14 mouse cellular contexts compared by ENCODE assay signal in genomic region chr16:30604061-30604806, GRCm38 (mm10). TPM values are rescaled to one million over a fixed set of nuclear protein-coding genes. Genes with fewer than 3 reads are reported as not detected.
DNase-seq lines count a peak whose midpoint lies in the region; ATAC-seq and TF ChIP-seq lines count a peak whose summit lies in the region.
"Had no signal": no experiment of that assay in that cellular context is flagged by ENCODE, and none has a peak within 500 bp of the region (broad histone marks: within the 10 kb centered on the region; RNA-seq: fewer than 3 reads in every experiment).

No protein-coding gene starts in this region.

- peaks cover 29% of the 10 kb centered on the region; the same call in 1 of the 2 replicates for H3K4me1 ChIP-seq in lung, postnatal 0 days (ENCODE audit: insufficient read depth, low read depth, low read length)
- peaks cover 61% of the 10 kb centered on the region for H3K4me1 ChIP-seq in heart, embryonic 10.5 days

- no peak overlapping the region for H3K4me2 ChIP-seq in lung, postnatal 0 days (replicated peaks; ENCODE audit: low read depth, low read length)

- no peaks in the 10 kb centered on the region for H3K36me3 ChIP-seq in lung, postnatal 0 days (ENCODE audit: insufficient read depth, low read length)
- H3K36me3 ChIP-seq in heart, embryonic 10.5 days, result no peaks in the 10 kb centered on the region

- peak overlapping the region; percentile 86 for H3K4me3 ChIP-seq in gastrocnemius, adult 2 months
- H3K4me3 ChIP-seq in lung, postnatal 0 days (ENCODE audit: low read depth, low read length), result no peak overlapping the region
- H3K4me3 ChIP-seq in heart, embryonic 10.5 days, result no peak overlapping the region
- H3K4me3 ChIP-seq: left cerebral cortex, adult 2 months; myocyte had no signal

- H3K9me3 ChIP-seq in lung, postnatal 0 days (ENCODE audit: low read length), result no peaks in the 10 kb centered on the region
- no peaks in the 10 kb centered on the region for H3K9me3 ChIP-seq in heart, embryonic 10.5 days
- H3K9me3 ChIP-seq: megakaryocyte, embryonic 14.5 days had no signal

- no peak overlapping the region for H3K9ac ChIP-seq in lung, postnatal 0 days (replicated peaks; ENCODE audit: low read depth)

- ATAC-seq in lung, postnatal 0 days, result no peak
- ATAC-seq: forebrain, embryonic 14.5 days; Patski had no signal

- H3K27ac ChIP-seq in gastrocnemius, adult 2 months, result peak overlapping the region; percentile 93
- peak overlapping the region; percentile 20; the same call in 1 of the 2 replicates for H3K27ac ChIP-seq in lung, postnatal 0 days (ENCODE audit: low read length)
- H3K27ac ChIP-seq in heart, embryonic 10.5 days, result 0 out of 2 replicates have a peak overlapping the region, but pooled peaks have one; percentile 38
- H3K27ac ChIP-seq: left cerebral cortex, adult 2 months had no signal

- TF ChIP-seq EP300 in lung, postnatal 0 days (IDR thresholded peaks at IDR 0.05), result no peak

- 56% methylated on average over 16 of the region's 16 CpGs for WGBS in lung, postnatal 0 days
- 63% methylated on average over 16 of the region's 16 CpGs for WGBS in heart, embryonic 10.5 days

- no peaks in the 10 kb centered on the region for H3K27me3 ChIP-seq in lung, postnatal 0 days (replicated peaks; ENCODE audit: insufficient read depth, low read length)
- 0 out of 2 replicates have a peak, but pooled peaks cover 9% of the 10 kb centered on the region for H3K27me3 ChIP-seq in heart, embryonic 10.5 days (ENCODE audit: insufficient read depth, poor library complexity, severe bottlenecking)
- H3K27me3 ChIP-seq: Patski had no signal

- TF ChIP-seq CTCF in gastrocnemius, adult 2 months (IDR thresholded peaks at IDR 0.05), result no peak
- TF ChIP-seq CTCF in lung, postnatal 0 days (IDR thresholded peaks at IDR 0.05), result no peak

- intact Hi-C loops in gastrocnemius, adult 2 months (cut with DNase I), result loop anchor here (5.0 kb wide), 3 partner anchors 48 to 218 kb away; no protein-coding TSS in a partner anchor

- peak; percentile 22 for DNase-seq in gastrocnemius, adult 2 months
- DNase-seq in gastrocnemius, adult 8-10 months (ENCODE audit: low spot score in 2 of 2), result no peak
- peak; percentile 51 for DNase-seq in lung, postnatal 0 days (ENCODE audit: low spot score)
- no peak for DNase-seq in lung, postnatal 36 days
- no peak for DNase-seq in heart, embryonic 10.5 days (ENCODE audit: low spot score)
- DNase-seq in urinary bladder, postnatal 4 days (ENCODE audit: low spot score in 2 of 2), result no peak
- DNase-seq in spleen, postnatal 10 days (ENCODE audit: low spot score in 2 of 2), result no peak
- no peak for DNase-seq in gastrocnemius, postnatal 25 days
- DNase-seq: cerebellum, adult 18-20 months had no signal

RNA-seq across cellular contexts. Expression of gene Fam43a, which starts 4.7 kb away (rescaled TPM):
- 1 to 10 TPM; 4.7 to 6.9 TPM for total RNA-seq in gastrocnemius, adult 2 months (2021)
- 1 to 10 TPM; 3.4 to 6.3 (median 4.6) TPM for total RNA-seq in gastrocnemius, adult 8-10 months (2022)
- 19.5 and 20.9 TPM in 2 replicates for polyA plus RNA-seq in lung, postnatal 0 days (2015; fragmentation: Nextera tagmentation; extraction: Ambion mirVana)
- 14.3 and 14.4 TPM in 2 replicates for polyA plus RNA-seq in heart, embryonic 10.5 days (2016; fragmentation: Nextera tagmentation; extraction: Ambion mirVana)
- total RNA-seq in gastrocnemius, postnatal 25 days (2021), result 1 to 10 TPM; 6.7 to 8.1 TPM

RNA-seq across cellular contexts. Expression of gene Lsg1, which starts 16.8 kb away (rescaled TPM):
- 10 to 100 TPM; 19.5 to 20.2 TPM for total RNA-seq in gastrocnemius, adult 2 months (2021)
- total RNA-seq in gastrocnemius, adult 8-10 months (2022), result 10 to 100 TPM; 19.6 to 23.0 (median 20.8) TPM
- polyA plus RNA-seq in lung, postnatal 0 days (2015; fragmentation: Nextera tagmentation; extraction: Ambion mirVana), result 28.2 and 30.3 TPM in 2 replicates
- 48.6 and 61.8 TPM in 2 replicates for polyA plus RNA-seq in heart, embryonic 10.5 days (2016; fragmentation: Nextera tagmentation; extraction: Ambion mirVana)
- 10 to 100 TPM; 16.3 to 17.5 TPM for total RNA-seq in gastrocnemius, postnatal 25 days (2021)

RNA-seq across cellular contexts. Expression of gene Tmem44, which starts 53.6 kb away (rescaled TPM):
- total RNA-seq in gastrocnemius, adult 2 months (2021), result 1 to 10 TPM; 1.7 to 2.1 TPM
- total RNA-seq in gastrocnemius, adult 8-10 months (2022), result 1 to 10 TPM in 3 of 4 experiments, under 1 TPM in 1; 0.82 to 1.6 (median 1.3) TPM
- polyA plus RNA-seq in lung, postnatal 0 days (2015; fragmentation: Nextera tagmentation; extraction: Ambion mirVana), result 17.9 and 21.0 TPM in 2 replicates
- 16.1 and 23.1 TPM in 2 replicates for polyA plus RNA-seq in heart, embryonic 10.5 days (2016; fragmentation: Nextera tagmentation; extraction: Ambion mirVana)
- 1 to 10 TPM; 2.3 to 2.5 TPM for total RNA-seq in gastrocnemius, postnatal 25 days (2021)

Comparison
In these comparisons a context has a peak if more than half of its experiments do, and no peak if none do; other contexts are left out.
1. DNase-seq: peak in gastrocnemius, adult 2 months (single experiment) and lung, postnatal 0 days (single experiment); none in gastrocnemius, adult 8-10 months (0 of 2), lung, postnatal 36 days (single experiment), heart, embryonic 10.5 days (single experiment), urinary bladder, postnatal 4 days (0 of 2), spleen, postnatal 10 days (0 of 2) and gastrocnemius, postnatal 25 days (single experiment).
2. H3K27ac ChIP-seq: peak in every context shown above with its lines; median percentile 93 in gastrocnemius, adult 2 months; 38 in heart, embryonic 10.5 days; 20 in lung, postnatal 0 days.